Mouse (Mus musculus): ENCODE results near the gene Rasgrp2.

DNA sequence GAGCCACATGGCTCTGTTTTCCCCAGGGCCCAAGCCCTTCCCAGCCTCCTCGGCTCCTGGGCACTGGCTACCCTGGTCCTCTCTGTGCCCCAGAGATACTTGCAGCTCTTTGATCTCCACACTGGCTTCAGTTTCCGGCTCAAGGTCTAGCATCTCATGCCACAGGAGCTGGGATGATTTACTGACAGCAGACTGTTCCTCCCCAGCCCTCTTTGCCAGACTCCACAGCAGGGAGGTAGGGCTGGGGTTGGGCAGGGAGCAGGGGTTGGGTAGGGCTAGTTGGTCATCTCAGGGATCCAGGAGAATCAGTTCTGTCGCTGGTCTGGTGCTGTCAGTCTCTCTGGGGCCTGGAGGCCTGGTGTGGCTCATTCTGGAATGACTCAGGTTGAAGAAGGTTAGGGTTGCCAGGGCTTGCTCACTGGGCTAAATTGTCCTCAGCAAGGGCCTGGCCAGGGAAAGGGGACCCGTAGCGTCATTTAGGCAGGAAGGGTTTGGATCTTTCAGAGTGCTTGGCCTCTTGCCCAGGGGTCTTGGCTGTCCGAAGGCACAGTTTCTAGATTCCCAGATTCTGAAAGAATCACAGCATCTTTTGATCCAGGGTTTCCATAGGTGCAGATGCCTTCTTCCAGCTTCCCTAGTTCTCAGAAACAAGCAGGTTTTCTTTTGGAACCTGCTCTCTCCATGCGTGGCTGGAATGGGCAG lies 47.7 kb downstream of the Rasgrp2 start:
- TF ChIP-seq GABPA (IDR thresholded peaks at IDR 0.05; ENCODE audit: low read depth, low read length) (no peak), MAFK (IDR thresholded peaks at IDR 0.05; ENCODE audit: borderline replicate concordance, low read depth, low read length) (no peak), RAD21 (IDR thresholded peaks at IDR 0.05; ENCODE audit: low read depth, low read length) (no peak), CTCF (IDR thresholded peaks at IDR 0.05 in 2 of 3, conservative IDR thresholded peaks at IDR 0.05 in 1 of 3; ENCODE audit: control insufficient read depth in 1 of 3, insufficient read depth in 1 of 3, low read depth in 2 of 3, low read length in 3 of 3, poor library complexity in 1 of 3, severe bottlenecking in 1 of 3) (no peak), SIN3A (IDR thresholded peaks at IDR 0.05; ENCODE audit: low read length) (no peak), MEF2A (IDR thresholded peaks at IDR 0.05; ENCODE audit: extremely low read depth, insufficient replicate concordance, low read depth, low read length, poor library complexity, severe bottlenecking) (no peak), CHD1 (IDR thresholded peaks at IDR 0.05; ENCODE audit: low read depth, low read length) (no peak)
